Mouse (Mus musculus): Measurements from ENCODE around the gene Cttnbp2nl. TPM values are rescaled to one million over a fixed set of nuclear protein-coding genes. Genes with fewer than 3 reads are reported as not detected.

Gene Cttnbp2nl
- polyA plus RNA-seq, 1 experiment from 2014 or later, result 29.9 TPM

DNA sequence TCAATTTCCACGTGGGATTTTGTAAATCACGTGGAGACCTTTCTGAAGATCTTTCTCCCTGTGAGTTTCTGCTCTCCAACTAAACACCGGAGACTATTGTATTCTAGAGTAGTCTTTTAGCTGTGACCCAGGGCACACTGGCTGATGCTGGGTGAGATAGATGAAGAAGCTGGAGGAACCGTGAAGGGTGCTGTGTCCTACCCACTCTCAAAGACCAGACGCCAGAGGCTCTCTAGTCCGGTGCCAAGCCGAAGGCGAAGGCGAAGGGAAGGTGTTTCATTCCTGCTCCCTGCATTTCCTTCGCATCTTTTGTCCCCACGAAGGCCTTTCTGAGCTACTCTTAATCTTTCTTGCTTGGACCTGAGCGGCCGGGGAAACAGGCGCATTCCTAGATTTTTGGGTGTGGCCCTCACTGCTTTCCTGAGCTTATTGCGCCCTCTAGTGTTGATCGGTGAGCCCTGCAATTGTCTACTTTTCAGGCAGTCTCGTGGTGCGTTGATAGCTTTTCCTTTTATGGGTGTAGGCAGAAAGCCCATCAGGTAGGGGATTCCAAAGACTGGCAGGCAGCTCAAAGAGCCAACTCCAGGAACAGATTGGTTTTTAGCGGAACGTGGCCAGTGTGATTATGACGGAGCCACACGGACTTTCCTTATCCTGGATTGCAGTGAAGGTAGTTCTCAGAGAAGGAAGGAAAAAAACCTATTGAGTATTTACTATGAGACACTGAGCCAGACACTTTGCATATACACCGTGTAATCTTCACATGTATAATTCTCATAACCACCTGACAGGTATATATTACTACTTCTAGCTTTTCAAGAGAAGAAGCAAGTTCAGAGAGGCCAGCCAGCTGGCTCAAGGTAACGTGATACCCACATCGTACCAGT, 5.9 kb upstream of the Cttnbp2nl start:
- no peaks in the 10 kb centered on the region for H3K36me3 ChIP-seq
- 13% methylated on average over 25 of the region's 25 CpGs for WGBS
- peak overlapping the region; percentile 56 for H3K4me2 ChIP-seq (replicated peaks)
- H3K9ac ChIP-seq, result no peak overlapping the region
- H3K27ac ChIP-seq (replicated peaks), result no peak overlapping the region
- H3K4me1 ChIP-seq, result peaks cover 9% of the 10 kb centered on the region; the same call in 1 of the 2 replicates
- peaks cover 11% of the 10 kb centered on the region; the same call in 1 of the 2 replicates for H3K27me3 ChIP-seq
- peak overlapping the region; percentile 33 for H3K4me3 ChIP-seq (replicated peaks)
- no peaks in the 10 kb centered on the region for H3K9me3 ChIP-seq (replicated peaks)
- 0 out of 2 replicates have a peak, but pooled peaks have one; percentile 25 for ATAC-seq (ENCODE audit: insufficient number of reproducible peaks, low FRiP score, low TSS enrichment, low read depth)

DNA sequence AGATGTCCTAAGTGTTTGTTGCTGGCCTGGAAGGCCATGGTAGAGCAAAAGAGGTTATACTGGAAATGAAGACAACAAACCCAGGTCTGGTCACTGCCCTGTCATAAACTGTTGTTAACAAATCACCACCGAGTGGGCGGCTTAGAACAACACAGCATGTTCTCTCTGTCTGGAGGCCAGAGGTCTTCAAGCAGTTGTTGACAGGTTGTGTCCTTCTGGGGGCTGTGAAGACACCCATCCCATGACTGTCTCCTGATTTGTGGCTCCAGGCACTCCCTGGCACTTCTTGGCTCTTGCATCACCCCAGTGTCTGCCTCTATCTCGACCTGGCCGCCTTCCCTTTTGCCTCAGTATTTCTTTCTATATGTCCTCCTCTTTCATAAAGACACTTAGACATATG, 2.7 kb upstream of the Cttnbp2nl start:
- H3K9ac ChIP-seq, result no peak overlapping the region
- H3K4me1 ChIP-seq, result peaks cover 28% of the 10 kb centered on the region
- H3K4me3 ChIP-seq (replicated peaks), result no peak overlapping the region
- whole genome bisulfite sequencing, result 69% methylated on average over 4 of the region's 4 CpGs
- peaks cover 8% of the 10 kb centered on the region; the same call in 1 of the 2 replicates for H3K27me3 ChIP-seq
- no peak for ATAC-seq (ENCODE audit: insufficient number of reproducible peaks, low FRiP score, low TSS enrichment, low read depth)
- no peaks in the 10 kb centered on the region for H3K9me3 ChIP-seq (replicated peaks)
- no peaks in the 10 kb centered on the region for H3K36me3 ChIP-seq
- no peak overlapping the region for H3K27ac ChIP-seq (replicated peaks)
- H3K4me2 ChIP-seq (replicated peaks), result no peak overlapping the region

GRCm38 (mm10) chr3:105054952-105055351, 2.0 kb upstream of the Cttnbp2nl start:
- no peak overlapping the region for H3K4me3 ChIP-seq (replicated peaks)
- H3K9ac ChIP-seq, result no peak overlapping the region
- WGBS, result 53% methylated on average over 7 of the region's 7 CpGs
- no peak for ATAC-seq (ENCODE audit: insufficient number of reproducible peaks, low FRiP score, low TSS enrichment, low read depth)
- no peaks in the 10 kb centered on the region for H3K9me3 ChIP-seq (replicated peaks)
- no peak overlapping the region for H3K27ac ChIP-seq (replicated peaks)
- H3K27me3 ChIP-seq, result peaks cover 8% of the 10 kb centered on the region; the same call in 1 of the 2 replicates
- no peaks in the 10 kb centered on the region for H3K36me3 ChIP-seq
- H3K4me2 ChIP-seq (replicated peaks), result no peak overlapping the region
- peaks cover 30% of the 10 kb centered on the region for H3K4me1 ChIP-seq

- peak overlapping the region; percentile 28; the same call in 1 of the 2 replicates for H3K9ac ChIP-seq
These were observed 704 bp upstream of the Cttnbp2nl start for GRCm38 (mm10) chr3:105053698-105054001.

GRCm38 (mm10) chr3:105052171-105052936, 592 bp downstream of the Cttnbp2nl start:
- WGBS, result under 1% methylated on average over 37 of the region's 37 CpGs
- ATAC-seq (ENCODE audit: insufficient number of reproducible peaks, low FRiP score, low TSS enrichment, low read depth), result peak; percentile 65
- Histone ChIP-seq H3K27me3 (no peaks in the 10 kb centered on the region), H3K4me2 (replicated peaks) (peak overlapping the region; percentile 74), H3K9me3 (replicated peaks) (no peaks in the 10 kb centered on the region), H3K4me3 (replicated peaks) (peak overlapping the region; percentile 92), H3K9ac (peak overlapping the region; percentile 77), H3K36me3 (no peaks in the 10 kb centered on the region), H3K27ac (replicated peaks) (peak overlapping the region; percentile 84), H3K4me1 (peaks cover 21% of the 10 kb centered on the region)

More at GRCm38 (mm10) chr3:105053698-105054001, 704 bp upstream of the Cttnbp2nl start:
- H3K4me1 ChIP-seq, result peaks cover 25% of the 10 kb centered on the region
- no peaks in the 10 kb centered on the region for H3K27me3 ChIP-seq
- no peaks in the 10 kb centered on the region for H3K9me3 ChIP-seq (replicated peaks)
- no peaks in the 10 kb centered on the region for H3K36me3 ChIP-seq
- H3K27ac ChIP-seq (replicated peaks), result peak overlapping the region; percentile 84
- H3K4me3 ChIP-seq (replicated peaks), result peak overlapping the region; percentile 92
- H3K4me2 ChIP-seq (replicated peaks), result peak overlapping the region; percentile 74
- 63% methylated on average over 4 of the region's 4 CpGs for WGBS
- no peak for ATAC-seq (ENCODE audit: insufficient number of reproducible peaks, low FRiP score, low TSS enrichment, low read depth)

DNA sequence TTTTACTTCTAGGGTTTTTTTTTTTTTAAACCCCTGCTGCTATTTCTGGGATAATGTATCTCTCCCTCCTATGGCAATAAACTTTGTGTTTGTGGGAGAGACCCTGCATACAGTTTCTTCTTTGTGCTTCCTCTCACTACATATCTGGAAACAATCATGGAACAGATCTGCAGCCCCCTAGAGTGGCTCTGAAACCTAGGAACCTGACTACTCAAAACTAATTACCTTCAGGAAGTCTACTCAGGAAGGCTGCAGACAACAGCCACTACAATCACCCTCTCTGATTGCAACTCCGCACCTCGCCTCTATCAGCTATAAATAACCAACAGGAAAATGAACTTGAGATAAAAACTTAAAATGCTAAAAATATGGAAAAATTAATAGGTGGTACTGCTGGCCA, 1.8 kb downstream of the Cttnbp2nl start:
- peak overlapping the region; percentile 74 for H3K4me2 ChIP-seq (replicated peaks)
- no peak overlapping the region for H3K9ac ChIP-seq
- no peaks in the 10 kb centered on the region for H3K27me3 ChIP-seq
- peaks cover 21% of the 10 kb centered on the region for H3K4me1 ChIP-seq
- no peak for ATAC-seq (ENCODE audit: insufficient number of reproducible peaks, low FRiP score, low TSS enrichment, low read depth)
- H3K4me3 ChIP-seq (replicated peaks), result peak overlapping the region; percentile 92
- no peaks in the 10 kb centered on the region for H3K9me3 ChIP-seq (replicated peaks)
- no peaks in the 10 kb centered on the region for H3K36me3 ChIP-seq
- WGBS, result 24% methylated on average over 2 of the region's 2 CpGs
- H3K27ac ChIP-seq (replicated peaks), result no peak overlapping the region

GRCm38 (mm10) chr3:105049848-105050247, 3.1 kb downstream of the Cttnbp2nl start:
- Histone ChIP-seq H3K4me3 (replicated peaks) (no peak overlapping the region), H3K27ac (replicated peaks) (no peak overlapping the region), H3K4me1 (peaks cover 21% of the 10 kb centered on the region), H3K36me3 (no peaks in the 10 kb centered on the region), H3K4me2 (replicated peaks) (no peak overlapping the region), H3K27me3 (no peaks in the 10 kb centered on the region), H3K9me3 (replicated peaks) (no peaks in the 10 kb centered on the region), H3K9ac (no peak overlapping the region)
- no peak for ATAC-seq (ENCODE audit: insufficient number of reproducible peaks, low FRiP score, low TSS enrichment, low read depth)
- 62% methylated on average over 6 of the region's 6 CpGs for WGBS

DNA sequence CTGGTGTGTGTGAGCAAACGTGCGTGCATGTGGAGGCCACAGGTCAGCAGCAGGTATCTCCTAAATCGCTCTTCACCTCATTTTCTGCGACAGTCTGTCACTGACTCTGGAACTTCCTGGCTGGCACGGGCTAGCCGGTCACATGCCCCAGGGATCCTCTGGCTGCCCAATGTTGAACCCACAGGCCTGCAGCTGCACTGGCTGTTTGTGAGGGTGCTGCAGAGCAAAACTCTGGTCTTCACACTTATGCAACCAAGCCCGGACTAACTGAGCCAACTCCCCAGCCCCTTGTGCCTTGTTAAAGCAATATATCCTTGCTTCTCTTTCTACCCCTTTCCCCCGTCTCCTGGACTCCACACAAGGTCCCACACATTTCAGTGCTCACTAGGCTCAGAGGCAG, 5.3 kb downstream of the Cttnbp2nl start:
- H3K36me3 ChIP-seq, result no peaks in the 10 kb centered on the region
- WGBS, result 63% methylated on average over 8 of the region's 8 CpGs
- no peak overlapping the region for H3K9ac ChIP-seq
- ATAC-seq (ENCODE audit: insufficient number of reproducible peaks, low FRiP score, low TSS enrichment, low read depth), result no peak
- H3K4me3 ChIP-seq (replicated peaks), result no peak overlapping the region
- peaks cover 18% of the 10 kb centered on the region for H3K4me1 ChIP-seq
- H3K9me3 ChIP-seq (replicated peaks), result no peaks in the 10 kb centered on the region
- no peaks in the 10 kb centered on the region for H3K27me3 ChIP-seq
- no peak overlapping the region for H3K27ac ChIP-seq (replicated peaks)
- H3K4me2 ChIP-seq (replicated peaks), result no peak overlapping the region

- no peak overlapping the region for H3K4me2 ChIP-seq (replicated peaks)
- H3K36me3 ChIP-seq, result no peaks in the 10 kb centered on the region
- ATAC-seq (ENCODE audit: insufficient number of reproducible peaks, low FRiP score, low TSS enrichment, low read depth), result no peak
- WGBS, result 70% methylated on average over 5 of the region's 5 CpGs
- H3K27ac ChIP-seq (replicated peaks), result no peak overlapping the region
- H3K9me3 ChIP-seq (replicated peaks), result no peaks in the 10 kb centered on the region
- no peak overlapping the region for H3K9ac ChIP-seq
- no peak overlapping the region for H3K4me3 ChIP-seq (replicated peaks)
- H3K4me1 ChIP-seq, result peaks cover 15% of the 10 kb centered on the region
- H3K27me3 ChIP-seq, result no peaks in the 10 kb centered on the region
These were observed 6.1 kb downstream of the Cttnbp2nl start for GRCm38 (mm10) chr3:105046870-105047269.

DNA sequence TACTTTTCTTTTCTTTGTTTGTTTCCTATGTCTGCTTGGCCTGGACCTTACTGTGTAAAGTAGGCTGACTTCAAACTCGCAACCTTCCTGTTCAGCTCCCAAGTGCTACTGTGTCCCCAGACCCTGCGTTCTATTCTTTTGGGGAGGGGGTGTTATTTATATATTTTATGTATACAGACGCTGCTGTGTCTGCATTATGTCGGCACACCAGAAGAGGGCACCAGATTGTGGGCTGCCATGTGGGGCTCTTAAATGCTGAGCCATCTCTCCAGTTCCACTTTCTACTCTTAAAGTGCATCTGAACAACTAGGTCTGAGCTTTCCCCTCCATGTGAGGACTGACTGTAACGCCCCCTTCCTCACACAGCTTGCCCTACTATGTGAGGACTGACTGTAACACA, 9.2 kb downstream of the Cttnbp2nl start:
- Histone ChIP-seq H3K27me3 (no peaks in the 10 kb centered on the region), H3K4me3 (replicated peaks) (no peak overlapping the region), H3K9me3 (replicated peaks) (no peaks in the 10 kb centered on the region), H3K4me1 (peaks cover 11% of the 10 kb centered on the region), H3K27ac (replicated peaks) (no peak overlapping the region), H3K9ac (no peak overlapping the region), H3K36me3 (no peaks in the 10 kb centered on the region), H3K4me2 (replicated peaks) (no peak overlapping the region)
- 87% methylated on average over 5 of the region's 5 CpGs for WGBS
- ATAC-seq (ENCODE audit: insufficient number of reproducible peaks, low FRiP score, low TSS enrichment, low read depth), result no peak

- Histone ChIP-seq H3K9ac (no peak overlapping the region), H3K4me2 (replicated peaks) (no peak overlapping the region), H3K9me3 (replicated peaks) (no peaks in the 10 kb centered on the region), H3K4me1 (peaks cover 11% of the 10 kb centered on the region), H3K27me3 (no peaks in the 10 kb centered on the region), H3K36me3 (peaks cover 21% of the 10 kb centered on the region; the same call in 1 of the 2 replicates), H3K27ac (replicated peaks) (0 out of 2 replicates have a peak overlapping the region, but pooled peaks have one; percentile 17), H3K4me3 (replicated peaks) (no peak overlapping the region)
- 86% methylated on average over 9 of the region's 9 CpGs for WGBS
- ATAC-seq (ENCODE audit: insufficient number of reproducible peaks, low FRiP score, low TSS enrichment, low read depth), result 0 out of 2 replicates have a peak, but pooled peaks have one; percentile 20
These were observed 11.8 kb downstream of the Cttnbp2nl start for GRCm38 (mm10) chr3:105040983-105041625.

Measured in embryonic facial prominence, embryonic 15.5 days (tissue).